Mouse (Mus musculus) right cerebral cortex, postnatal 10 days (tissue): ENCODE measurements around the gene Ptges2.

Experiments
- DNase-seq, 2 experiments: peaks; one replicate each; pipeline ENCODE4 v3.0.0; 2021; ENCODE audit warnings: low spot score in 2 of 2

Ptges2 gene

DNA sequence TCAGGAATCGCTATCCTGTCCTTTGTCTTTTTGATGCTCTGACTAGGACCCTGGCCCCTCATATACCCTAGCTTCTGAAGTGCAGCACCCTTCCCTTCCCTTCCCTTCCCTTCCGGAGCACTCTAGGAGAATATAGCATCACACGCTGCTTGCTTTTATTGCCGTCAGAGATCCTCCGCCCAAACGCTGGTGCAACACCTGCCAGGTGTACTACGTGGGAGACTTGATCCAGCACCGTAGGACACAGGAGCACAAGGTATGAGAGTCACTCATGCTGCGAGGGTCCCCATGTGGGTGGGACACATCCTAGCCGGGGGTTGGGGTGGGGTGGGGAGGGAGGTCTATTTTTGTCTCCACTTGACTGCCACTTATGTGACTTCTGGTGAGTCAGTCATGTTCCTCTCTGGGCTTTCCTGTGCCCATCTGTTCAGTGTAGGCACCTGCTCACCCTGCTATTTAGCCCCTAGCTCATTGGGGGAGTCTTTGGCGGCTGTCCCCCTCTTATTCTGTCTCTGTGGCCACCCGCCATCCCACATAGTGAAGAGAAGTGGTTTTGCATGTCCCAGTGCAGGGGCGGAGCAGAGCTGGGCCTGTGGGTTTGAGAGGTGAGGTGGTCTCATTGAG, 20.3 kb upstream of the Ptges2 start:
- DNase-seq, result no peak

DNA sequence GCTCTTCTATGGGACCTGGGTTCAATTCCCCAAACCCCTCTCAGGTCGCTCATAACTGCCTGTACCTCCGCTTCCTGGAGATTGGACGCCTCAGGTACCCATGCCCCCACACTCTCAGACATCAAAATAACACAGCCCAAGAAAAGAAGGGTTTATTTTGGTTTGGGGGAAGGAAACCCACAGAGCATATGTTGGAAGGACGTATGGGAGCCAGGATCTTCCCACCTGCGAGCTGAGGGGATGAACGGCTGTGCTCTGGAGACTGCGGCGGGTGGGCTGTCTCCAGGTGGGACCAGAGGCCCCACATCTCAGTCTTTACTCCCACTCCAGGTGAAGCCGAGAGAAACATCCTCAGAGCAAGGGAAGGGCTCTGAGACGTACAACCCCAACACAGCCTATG, 18.7 kb upstream of the Ptges2 start:
- DNase-seq, result no peak

- no peak for DNase-seq
Observed at GRCm38 (mm10) chr2:32380001-32380500, 15.6 kb upstream of the Ptges2 start.

- DNase-seq, result peak in 1 of 2 experiments; percentile 70
Observed at GRCm38 (mm10) chr2:32381141-32381774, 14.4 kb upstream of the Ptges2 start.

DNA sequence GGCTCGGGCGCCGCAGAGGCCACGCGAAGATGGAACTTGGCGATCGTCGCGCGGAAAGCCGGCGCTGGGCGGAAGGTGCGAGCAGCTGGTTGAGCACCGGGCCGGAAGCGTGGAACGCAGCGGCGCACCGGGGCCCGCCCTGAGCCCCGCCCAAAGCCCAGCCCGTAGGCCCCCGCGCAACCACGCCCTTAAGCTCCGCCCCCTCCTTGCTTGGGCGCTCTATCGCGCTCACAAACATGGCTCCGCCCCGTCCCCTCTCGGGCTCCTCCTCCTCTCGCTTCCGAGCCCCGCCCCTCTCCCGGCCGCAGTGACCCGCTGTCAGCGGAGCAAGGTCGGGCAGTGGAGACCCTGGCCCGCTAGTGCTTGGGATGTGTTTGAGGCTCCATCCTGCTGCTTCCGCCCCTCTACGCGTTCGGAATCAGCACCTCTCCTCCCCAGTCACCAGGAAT, 13.9 kb upstream of the Ptges2 start, which contains the start of gene 1110008P14Rik:
TSS of gene 1110008P14Rik (minus strand) at position 164 of the 449 bp plus-strand sequence.
- DNase-seq, result peak; percentile 94

DNA sequence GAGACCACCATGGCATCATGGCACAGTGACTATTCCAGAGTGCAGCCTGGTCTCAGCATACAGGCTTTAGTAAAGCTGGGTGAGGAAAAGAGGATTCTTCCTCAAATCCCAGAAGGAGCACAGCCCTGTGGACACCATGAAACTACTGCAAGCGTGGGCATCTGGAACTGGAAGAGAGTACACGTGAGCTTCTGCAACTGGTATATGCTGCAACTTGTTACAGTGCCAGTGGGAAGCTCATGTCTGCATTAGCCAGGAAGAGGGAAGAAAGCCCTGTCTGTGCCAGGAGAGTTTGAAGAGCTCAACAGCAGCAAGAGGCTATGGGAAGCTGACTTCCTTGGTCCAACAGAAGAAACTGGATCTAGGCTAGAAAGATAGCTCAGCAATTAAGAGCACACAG, 13.0 kb upstream of the Ptges2 start:
- DNase-seq, result no peak

DNA sequence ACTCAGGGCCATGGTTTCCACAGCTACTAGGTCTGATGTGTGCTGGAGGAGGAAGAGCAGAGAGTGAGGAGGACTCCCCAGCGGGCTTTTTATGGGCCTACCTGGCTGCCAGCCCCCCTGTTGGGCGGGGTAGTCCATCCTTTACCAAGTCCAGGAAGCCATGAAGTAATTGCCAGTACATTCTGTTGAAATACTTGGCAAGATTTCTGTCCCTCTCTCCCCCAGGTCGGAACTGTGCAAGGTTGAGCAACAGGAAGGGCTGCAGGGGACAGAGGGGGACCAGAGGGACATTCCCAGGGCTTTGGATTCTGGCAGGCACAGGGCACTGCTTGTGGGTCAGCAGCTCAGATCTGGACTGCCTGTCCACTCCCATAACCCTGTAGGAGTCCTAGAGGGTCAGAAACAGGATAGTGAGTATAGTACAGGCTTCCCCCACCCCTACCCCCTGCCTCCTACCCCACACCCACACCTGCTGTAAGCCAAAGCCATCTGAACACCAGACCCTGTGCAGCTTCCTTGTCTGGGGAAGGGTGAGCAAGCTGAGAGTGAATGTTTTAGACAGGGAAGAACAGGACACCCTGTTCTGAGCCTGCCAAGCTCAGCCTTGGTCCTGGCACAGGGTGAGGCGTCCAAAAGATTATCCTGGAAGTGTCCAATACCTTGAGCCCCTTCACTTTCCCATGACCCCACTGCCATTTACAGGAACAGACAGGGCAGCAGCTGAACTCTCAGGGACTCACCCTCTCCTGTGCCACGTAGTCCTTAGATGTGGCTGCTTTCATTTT, 7.8 kb upstream of the Ptges2 start, which contains the start of gene Lcn2:
TSS of gene Lcn2 (minus strand) at position 547 of the 785 bp plus-strand sequence.
- no peak for DNase-seq

DNA sequence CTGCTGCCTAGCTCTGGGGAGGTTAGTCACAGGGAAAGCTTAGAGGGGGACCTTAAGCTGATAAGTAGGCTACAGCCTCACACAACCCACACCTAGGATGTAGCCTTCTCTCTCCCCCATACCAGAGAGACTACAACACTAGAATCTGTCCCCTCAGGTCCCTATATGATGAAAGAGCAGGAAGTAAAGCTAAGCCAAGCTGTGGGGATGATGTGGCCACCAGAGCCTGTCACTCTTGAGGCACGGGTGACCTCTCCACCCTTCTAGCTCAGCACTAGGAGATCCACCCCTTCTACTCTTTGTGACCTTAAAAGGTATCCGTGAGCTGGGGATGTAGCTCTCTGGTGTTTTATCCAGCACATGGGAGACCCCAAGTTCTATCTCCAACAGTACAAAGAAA, 6.5 kb upstream of the Ptges2 start:
- DNase-seq, result no peak

DNA sequence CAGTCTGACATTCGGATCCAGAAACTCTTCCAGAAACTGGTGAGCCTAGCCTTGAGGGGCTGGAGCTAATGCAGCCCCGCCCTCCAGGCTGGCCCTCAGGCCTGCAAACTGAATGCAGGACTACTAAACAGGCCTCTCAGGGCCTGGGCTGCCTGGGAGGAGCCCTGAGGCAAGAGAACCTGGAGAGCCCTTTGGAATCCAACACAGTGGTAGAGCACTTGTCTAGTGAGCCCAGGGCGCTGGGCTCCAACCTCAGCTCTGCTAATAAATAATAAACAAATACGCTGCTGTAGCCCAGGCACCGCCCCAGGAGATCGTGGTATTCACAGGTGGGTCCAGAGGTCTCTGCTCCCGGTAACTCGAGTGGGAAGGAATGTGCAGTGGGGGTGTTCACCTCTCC, 4.8 kb upstream of the Ptges2 start:
- no peak for DNase-seq

DNA sequence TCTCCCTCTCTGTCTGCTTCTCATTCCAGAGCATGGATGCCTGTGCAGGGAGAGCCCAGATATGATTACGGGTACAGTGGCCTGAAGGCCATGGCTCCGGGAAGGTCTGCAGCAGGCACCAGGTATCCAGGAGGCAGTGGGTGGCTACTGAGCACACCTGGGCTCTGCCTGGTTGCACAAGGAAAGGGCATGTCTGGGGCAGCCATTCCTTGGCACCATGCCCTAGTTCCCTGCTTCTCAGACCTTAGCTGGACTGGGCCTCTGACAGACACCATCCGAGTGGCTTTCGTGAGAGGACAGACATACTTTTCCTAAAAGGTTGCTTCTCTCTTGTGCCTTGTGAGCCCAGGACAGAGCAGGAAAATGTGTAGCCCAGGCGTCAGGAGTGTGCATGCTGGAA, 3.6 kb upstream of the Ptges2 start:
- no peak for DNase-seq

GRCm38 (mm10) chr2:32394973-32395372, 723 bp upstream of the Ptges2 start:
- DNase-seq, result peak in 1 of 2 experiments; percentile 63

- DNase-seq, result peak; percentile 95 to 98
Observed at GRCm38 (mm10) chr2:32395946-32396621, 388 bp downstream of the Ptges2 start.

DNA sequence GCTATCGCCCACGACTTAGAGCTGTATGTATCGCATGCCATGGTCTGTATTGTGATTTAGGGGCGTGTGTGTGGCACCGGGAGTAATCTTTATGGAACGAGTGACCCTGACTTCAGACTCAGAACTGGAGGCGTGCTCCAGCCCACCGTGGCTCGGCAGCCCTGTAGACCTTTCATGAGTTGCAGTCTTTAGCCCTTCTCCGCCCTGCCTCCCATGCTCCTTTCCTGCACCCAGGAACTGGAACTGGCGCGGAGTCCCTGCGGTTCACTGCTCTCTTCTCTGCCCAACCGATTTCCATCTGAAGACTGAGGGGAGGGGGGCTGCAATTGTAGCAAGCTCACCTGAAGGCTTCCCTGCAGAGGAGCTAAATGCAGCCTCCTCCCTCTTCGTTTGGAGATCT, 999 bp downstream of the Ptges2 start:
- DNase-seq, result no peak

DNA sequence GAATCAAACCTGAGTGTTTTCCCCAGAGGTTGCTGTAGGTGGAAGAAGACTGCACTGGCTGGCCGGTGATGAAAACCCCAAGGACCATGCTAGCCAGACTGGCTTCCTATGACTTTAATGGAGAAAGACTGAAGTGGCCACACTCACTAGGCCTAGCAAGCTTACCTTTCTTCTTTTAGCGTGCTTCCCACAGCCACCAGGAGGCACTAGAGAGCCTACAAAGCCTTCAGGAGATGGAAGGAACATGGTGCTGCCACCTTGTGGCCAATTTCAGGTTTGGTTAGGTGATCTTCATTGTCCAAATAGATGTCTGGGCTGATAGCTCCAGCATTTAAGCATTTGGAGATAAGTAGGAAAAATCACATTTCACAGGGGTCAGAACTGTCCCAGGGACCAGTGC, 9.0 kb downstream of the Ptges2 start:
- peak; percentile 94 to 97 for DNase-seq

GRCm38 (mm10) chr2:32407144-32407824, 11.6 kb downstream of the Ptges2 start:
- no peak for DNase-seq

- no peak for DNase-seq
Observed at GRCm38 (mm10) chr2:32408429-32409424, 13.0 kb downstream of the Ptges2 start.

- DNase-seq, result no peak
Observed at GRCm38 (mm10) chr2:32411407-32411806, 15.7 kb downstream of the Ptges2 start.

DNA sequence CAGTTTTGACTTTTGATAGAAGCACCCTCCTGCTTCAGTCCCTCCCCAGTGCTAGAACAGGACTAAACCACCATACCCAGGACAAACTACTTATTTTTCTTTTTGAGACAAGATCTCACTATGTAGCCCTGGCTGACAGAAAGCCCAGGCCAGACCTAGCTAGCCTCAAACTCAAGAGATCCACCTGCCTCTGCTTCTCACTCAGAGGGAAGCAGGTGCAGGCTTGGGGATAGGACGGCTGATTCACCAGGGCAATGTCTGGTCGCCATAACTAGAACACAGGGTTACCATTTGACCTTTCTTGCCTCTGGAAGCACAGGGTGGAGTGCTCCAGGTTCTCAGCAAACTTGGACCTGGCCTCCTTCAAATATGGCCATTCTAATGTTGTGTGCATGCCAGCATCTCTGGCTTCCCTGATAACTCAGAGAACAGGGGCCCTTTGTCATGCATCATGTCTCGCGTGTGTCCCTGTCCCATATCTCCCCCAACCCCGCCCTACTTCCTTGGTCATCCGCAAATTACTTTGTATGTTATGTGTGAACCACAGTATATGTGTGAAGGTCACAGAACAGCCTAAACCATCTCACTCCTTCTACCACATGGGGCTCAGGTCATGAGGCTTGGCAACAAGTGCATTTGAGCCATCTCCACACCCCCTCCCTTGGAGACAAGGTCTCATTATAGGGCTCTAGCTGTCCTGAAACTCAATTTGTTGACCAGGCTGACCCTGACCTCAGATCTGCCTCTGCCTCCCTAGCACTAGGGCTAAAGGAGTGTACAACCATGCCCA, 17.2 kb downstream of the Ptges2 start:
- no peak for DNase-seq

DNA sequence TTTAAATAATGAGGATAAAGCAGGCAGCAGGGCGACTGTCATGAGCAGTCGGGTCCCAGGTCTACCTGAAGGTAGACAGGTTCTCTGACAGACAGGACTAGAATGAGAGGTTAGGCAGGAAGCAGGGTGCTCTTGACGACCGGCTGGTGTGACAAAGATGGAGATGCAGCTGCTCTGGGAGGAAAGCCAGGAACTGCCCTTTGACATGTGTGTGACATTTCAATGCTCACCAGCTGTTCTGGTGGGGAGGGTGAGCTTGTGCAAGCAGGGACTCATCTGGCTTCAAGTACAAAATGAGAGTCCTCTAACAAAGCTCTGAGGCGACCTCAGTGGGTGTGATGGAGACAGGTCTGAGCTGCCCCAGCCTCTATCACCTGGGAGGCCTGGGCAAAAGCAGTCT, 18.2 kb downstream of the Ptges2 start:
- no peak for DNase-seq
